Mouse (Mus musculus): ENCODE results near the gene Ifnlr1. TPM values are rescaled to one million over a fixed set of nuclear protein-coding genes. Genes with fewer than 3 reads are reported as not detected.

Ifnlr1 gene
- 0.08 and 0.09 TPM in 2 replicates for polyA plus RNA-seq (2012; rRNA removed)

DNA sequence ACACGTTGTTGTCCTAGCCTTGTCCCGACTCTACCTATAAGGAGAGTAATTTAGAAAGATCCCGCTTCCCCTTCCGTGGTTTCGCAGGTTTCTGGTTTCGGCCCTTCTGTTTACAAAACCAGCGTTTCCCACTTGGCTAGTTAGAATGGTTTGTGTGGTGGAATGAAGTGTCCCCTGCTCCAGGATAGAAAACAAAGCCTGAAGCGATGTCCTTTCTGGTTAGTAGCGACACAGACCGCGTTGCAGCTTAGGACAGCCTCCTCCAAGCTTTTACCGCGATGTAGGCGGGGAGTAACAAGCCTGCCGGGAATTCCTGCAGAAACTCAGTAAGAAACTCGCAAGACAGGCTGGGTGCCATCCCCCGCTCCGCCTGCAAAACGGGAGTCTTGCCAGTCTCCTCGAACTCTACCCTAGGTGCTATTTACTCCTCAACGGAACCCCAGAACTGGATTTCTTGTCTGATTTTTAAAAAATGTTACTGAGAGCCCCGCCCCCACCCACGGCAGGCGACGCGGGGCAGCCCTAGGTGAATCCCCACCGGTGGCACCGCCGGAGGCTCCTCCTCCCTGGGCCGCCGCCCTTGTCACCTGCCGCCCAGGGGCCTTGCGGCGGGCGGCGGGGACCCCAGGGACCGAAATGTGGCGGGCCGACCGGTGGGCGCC is at the start of gene Ifnlr1:
Gene Ifnlr1 (plus strand): TSS at position 382 of the 662 bp plus-strand sequence.

DNA sequence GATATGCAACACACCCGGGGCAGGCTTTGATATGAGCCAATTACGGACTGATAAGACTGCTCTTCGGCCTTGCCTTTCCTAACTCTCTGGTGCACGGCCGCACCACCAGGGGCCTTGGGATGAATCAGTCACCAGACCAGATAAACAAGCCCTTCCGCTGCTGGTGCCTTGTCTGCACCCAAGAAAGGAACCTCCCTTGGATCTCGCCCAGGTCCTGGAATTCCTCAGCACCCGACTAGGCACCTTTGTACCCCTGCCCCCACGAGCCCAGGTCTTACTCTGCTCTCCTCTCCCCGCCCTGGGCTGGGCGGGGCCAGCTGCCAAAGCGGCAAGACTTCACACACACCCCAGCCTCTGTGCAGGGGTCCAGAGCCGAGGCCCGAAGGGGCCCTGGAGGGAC is 41.7 kb downstream of the Ifnlr1 start, which contains the start of gene Il22ra1:
Gene Il22ra1 (plus strand): TSS at position 356 of the 400 bp plus-strand sequence.

Other genes starting within 250 kb of the Ifnlr1 start
- gene Stpg1, start 191.5 kb upstream of the Ifnlr1 start, polyA plus RNA-seq (2012; rRNA removed) = not detected in 2 replicates
- 2.5 and 2.9 TPM in 2 replicates for gene Nipal3, start 191.2 kb upstream of the Ifnlr1 start, polyA plus RNA-seq (2012; rRNA removed)
- gene Grhl3, start 112.7 kb upstream of the Ifnlr1 start, polyA plus RNA-seq (2012; rRNA removed) = 0.15 and 0.19 TPM in 2 replicates
- gene Il22ra1, start 41.9 kb downstream of the Ifnlr1 start, polyA plus RNA-seq (2012; rRNA removed) = 1.0 and 1.1 TPM in 2 replicates
- 0.07 and 0.33 TPM in 2 replicates for gene Myom3, start 73.4 kb downstream of the Ifnlr1 start, polyA plus RNA-seq (2012; rRNA removed)
- gene Srsf10, start 169.5 kb downstream of the Ifnlr1 start, polyA plus RNA-seq (2012; rRNA removed) = 50.1 and 59.1 TPM in 2 replicates
- 47.9 and 52.3 TPM in 2 replicates for gene Pnrc2, start 187.6 kb downstream of the Ifnlr1 start, polyA plus RNA-seq (2012; rRNA removed)
- 1.8 and 2.1 TPM in 2 replicates for gene Cnr2, start 209.1 kb downstream of the Ifnlr1 start, polyA plus RNA-seq (2012; rRNA removed)
- 11.9 and 12.6 TPM in 2 replicates for gene Fuca1, start 234.4 kb downstream of the Ifnlr1 start, polyA plus RNA-seq (2012; rRNA removed)